ENCODE assay signal across 8 mouse cellular contexts in the genomic region with DNA sequence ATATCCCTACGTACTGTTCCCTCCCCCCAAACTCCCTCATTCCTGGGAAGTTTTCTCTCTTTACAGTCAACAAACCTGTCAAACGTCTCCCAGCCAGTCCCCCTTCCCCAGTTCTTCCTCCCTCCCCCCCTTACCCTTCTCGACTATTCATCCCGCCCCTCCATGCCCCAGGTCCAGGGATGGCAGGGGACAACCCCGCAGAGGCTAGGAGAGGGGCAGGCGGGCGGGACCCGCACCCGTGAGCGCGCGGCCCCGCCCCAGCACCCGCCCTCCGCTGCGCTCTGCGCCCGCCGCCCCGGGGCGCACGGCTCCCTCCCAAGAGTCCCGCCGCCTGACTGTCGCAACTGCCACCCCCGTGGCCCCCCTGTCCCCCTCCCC. TPM values are rescaled to one million over a fixed set of nuclear protein-coding genes. Genes with fewer than 3 reads are reported as not detected.
DNase-seq lines count a peak whose midpoint lies in the region; ATAC-seq and TF ChIP-seq lines count a peak whose summit lies in the region.
"Had no signal": no experiment of that assay in that cellular context is flagged by ENCODE, and none has a peak within 500 bp of the region (broad histone marks: within the 10 kb centered on the region; RNA-seq: fewer than 3 reads in every experiment).

No protein-coding gene starts in this region.

- no peak for TF ChIP-seq CTCF in spleen, adult 2 months (IDR thresholded peaks at IDR 0.05; ENCODE audit: extremely low read depth, insufficient read depth, insufficient read length, insufficient replicate concordance)
- no peak for TF ChIP-seq CTCF in heart, postnatal 0 days (IDR thresholded peaks at IDR 0.05; ENCODE audit: low read depth)

- no peak for TF ChIP-seq EP300 in heart, postnatal 0 days (IDR thresholded peaks at IDR 0.05; ENCODE audit: low read depth)

- TF ChIP-seq POLR2A in spleen, adult 2 months (IDR thresholded peaks at IDR 0.05; ENCODE audit: low read depth, low read length) = no peak

- peak overlapping the region; percentile 31; the same call in 1 of the 2 replicates for H3K4me3 ChIP-seq in spleen, adult 2 months (ENCODE audit: extremely low read depth, insufficient read depth, insufficient read length)
- H3K4me3 ChIP-seq in heart, postnatal 0 days (ENCODE audit: low read depth, low read length) = peak overlapping the region; percentile 53
- peak overlapping the region; percentile 22 for H3K4me3 ChIP-seq in liver, embryonic 16.5 days (ENCODE audit: low read depth, low read length)

- H3K27me3 ChIP-seq in spleen, adult 2 months (ENCODE audit: control insufficient read depth, insufficient read depth, low read length) = peaks cover 17% of the 10 kb centered on the region
- H3K27me3 ChIP-seq in heart, postnatal 0 days (ENCODE audit: control insufficient read depth, insufficient read depth, low read length) = peaks cover 73% of the 10 kb centered on the region
- H3K27me3 ChIP-seq in liver, embryonic 16.5 days (ENCODE audit: control insufficient read depth, insufficient read depth, low read depth, low read length) = peaks cover 73% of the 10 kb centered on the region

- no peaks in the 10 kb centered on the region for H3K36me3 ChIP-seq in spleen, adult 2 months (ENCODE audit: control insufficient read depth, insufficient read depth, low read length)
- H3K36me3 ChIP-seq in heart, postnatal 0 days (replicated peaks; ENCODE audit: control insufficient read depth, insufficient read depth, low read length) = no peaks in the 10 kb centered on the region
- H3K36me3 ChIP-seq in liver, embryonic 16.5 days (ENCODE audit: control insufficient read depth, insufficient read depth) = no peaks in the 10 kb centered on the region

- no peak for ATAC-seq in heart, postnatal 0 days (ENCODE audit: insufficient read depth, low read depth)
- no peak for ATAC-seq in liver, embryonic 16.5 days (ENCODE audit: low read depth)
- ATAC-seq in cerebellum, adult (ENCODE audit: insufficient number of reproducible peaks, low FRiP score, low TSS enrichment) = no peak

- peak overlapping the region; percentile 33; the same call in 1 of the 2 replicates for H3K9ac ChIP-seq in heart, postnatal 0 days (replicated peaks; ENCODE audit: low read depth, low read length)
- H3K9ac ChIP-seq in liver, embryonic 16.5 days (ENCODE audit: low read depth, low read length) = no peak overlapping the region

- peak overlapping the region; percentile 96 for H3K4me2 ChIP-seq in heart, postnatal 0 days (ENCODE audit: low read depth, low read length)
- peak overlapping the region; percentile 51 for H3K4me2 ChIP-seq in liver, embryonic 16.5 days (ENCODE audit: low read depth, low read length)

- DNase-seq in spleen, adult 2 months (ENCODE audit: low read depth in 1 of 2, low spot score in 2 of 2) = no peak
- no peak for DNase-seq in spleen, adult 18-20 months
- no peak for DNase-seq in heart, postnatal 0 days (ENCODE audit: low spot score)
- DNase-seq in urinary bladder, postnatal 14 days (ENCODE audit: low spot score) = no peak
- no peak for DNase-seq in layer of hippocampus, adult 9-10 months (ENCODE audit: low spot score)
- DNase-seq: left cerebral cortex, postnatal 4 days had no signal

- H3K9me3 ChIP-seq in heart, postnatal 0 days (replicated peaks; ENCODE audit: control insufficient read depth, low read length) = no peaks in the 10 kb centered on the region
- no peaks in the 10 kb centered on the region for H3K9me3 ChIP-seq in liver, embryonic 16.5 days (replicated peaks; ENCODE audit: control insufficient read depth, low read length)

- 3% methylated on average over 24 of the region's 26 CpGs for WGBS in spleen, adult 2 months
- WGBS in heart, postnatal 0 days = under 1% methylated on average over 25 of the region's 26 CpGs
- 0% methylated on average over 8 of the region's 26 CpGs for WGBS in liver, embryonic 16.5 days (ENCODE audit: insufficient replicate concordance)

- no peaks in the 10 kb centered on the region; the same call in none of the 2 replicates for H3K4me1 ChIP-seq in spleen, adult 2 months (ENCODE audit: control insufficient read depth, insufficient read depth, insufficient read length)
- H3K4me1 ChIP-seq in heart, postnatal 0 days (ENCODE audit: control insufficient read depth, insufficient read depth) = peaks cover 17% of the 10 kb centered on the region
- H3K4me1 ChIP-seq in liver, embryonic 16.5 days (ENCODE audit: control insufficient read depth, low read depth, low read length) = no peaks in the 10 kb centered on the region

- no peak overlapping the region for H3K27ac ChIP-seq in spleen, adult 2 months (ENCODE audit: insufficient read depth, low read length)
- H3K27ac ChIP-seq in heart, postnatal 0 days (ENCODE audit: low read depth) = no peak overlapping the region
- H3K27ac ChIP-seq in liver, embryonic 16.5 days (ENCODE audit: low read length) = no peak overlapping the region

RNA-seq across cellular contexts. Expression of a gene that starts 0.2 kb away (rescaled TPM):
- 1.9 and 2.0 TPM in 2 replicates for polyA plus RNA-seq in spleen, adult 2 months (2012; rRNA removed)
- total RNA-seq in heart, postnatal 0 days (2014; rRNA removed; ENCODE audit: low replicate concordance) = 0.23 and 0.88 TPM in 2 replicates
- polyA plus RNA-seq in heart, postnatal 0 days (2015; fragmentation: Nextera tagmentation; extraction: Ambion mirVana) = 0.11 and 0.21 TPM in 2 replicates
- 0.06 and 0.11 TPM in 2 replicates for polyA plus RNA-seq in liver, embryonic 16.5 days (2015; fragmentation: Nextera tagmentation; extraction: Ambion mirVana)

RNA-seq across cellular contexts. Expression of a gene that starts 19.9 kb away (rescaled TPM):
- 3.1 and 3.2 TPM in 2 replicates for polyA plus RNA-seq in spleen, adult 2 months (2012; rRNA removed)
- not detected in 2 replicates for total RNA-seq in heart, postnatal 0 days (2014; rRNA removed; ENCODE audit: low replicate concordance)
- not detected in 2 replicates for polyA plus RNA-seq in heart, postnatal 0 days (2015; fragmentation: Nextera tagmentation; extraction: Ambion mirVana)
- polyA plus RNA-seq in liver, embryonic 16.5 days (2015; fragmentation: Nextera tagmentation; extraction: Ambion mirVana) = not detected in 2 replicates

RNA-seq across cellular contexts. Expression of a gene that starts 22.4 kb away (rescaled TPM):
- 0.06 and 0.18 TPM in 2 replicates for polyA plus RNA-seq in spleen, adult 2 months (2012; rRNA removed)
- 2.4 and 9.6 TPM in 2 replicates for total RNA-seq in heart, postnatal 0 days (2014; rRNA removed; ENCODE audit: low replicate concordance)
- polyA plus RNA-seq in heart, postnatal 0 days (2015; fragmentation: Nextera tagmentation; extraction: Ambion mirVana) = 2.0 and 2.5 TPM in 2 replicates
- polyA plus RNA-seq in liver, embryonic 16.5 days (2015; fragmentation: Nextera tagmentation; extraction: Ambion mirVana) = 0.19 and 0.25 TPM in 2 replicates
- total RNA-seq: left cerebral cortex, postnatal 4 days had no signal

RNA-seq across cellular contexts. Expression of a gene that starts 58.1 kb away (rescaled TPM):
- 23.2 and 25.0 TPM in 2 replicates for polyA plus RNA-seq in spleen, adult 2 months (2012; rRNA removed)
- 6.7 and 13.5 TPM in 2 replicates for total RNA-seq in heart, postnatal 0 days (2014; rRNA removed; ENCODE audit: low replicate concordance)
- 10.5 and 11.9 TPM in 2 replicates for polyA plus RNA-seq in heart, postnatal 0 days (2015; fragmentation: Nextera tagmentation; extraction: Ambion mirVana)
- polyA plus RNA-seq in liver, embryonic 16.5 days (2015; fragmentation: Nextera tagmentation; extraction: Ambion mirVana) = 7.5 and 8.9 TPM in 2 replicates
